Mouse (Mus musculus) kidney, embryonic 14.5 days (tissue): Measurements from ENCODE around the gene 1110002E22Rik. TPM values are rescaled to one million over a fixed set of nuclear protein-coding genes. Genes with fewer than 3 reads are reported as not detected.

Experiments
- ATAC-seq: fragments of 200-750 bp; cut with Nextera tagmentation; 2 replicates; pipeline ENCODE4 v1.8.0; 2017; ENCODE audit warnings: moderate number of reproducible peaks, mild to moderate bottlenecking, moderate TSS enrichment, moderate library complexity; ENCODE audit not compliant: low FRiP score, low TSS enrichment
- H3K27ac ChIP-seq: fragments of 300-500 bp; sonication (generic); 2 replicates; pipeline ENCODE4 v1.5.1; 2014; ENCODE audit warnings: low read depth, mild to moderate bottlenecking, low read length, moderate library complexity, mixed read lengths
- H3K27me3 ChIP-seq: fragments of 300-500 bp; sonication (generic); 2 replicates; pipeline ENCODE4 v1.6.1; 2014; ENCODE audit warnings: mild to moderate bottlenecking, low read length; ENCODE audit not compliant: control insufficient read depth, insufficient read depth
- H3K36me3 ChIP-seq: fragments of 300-500 bp; sonication (generic); 2 replicates; pipeline ENCODE4 v1.6.1; 2014; ENCODE audit warnings: low read length, mixed read lengths; ENCODE audit not compliant: control insufficient read depth, insufficient read depth
- H3K4me1 ChIP-seq: fragments of 300-500 bp; sonication (generic); 2 replicates; pipeline ENCODE4 v1.6.1; 2014; ENCODE audit warnings: low read length, mixed read lengths; ENCODE audit not compliant: control insufficient read depth, insufficient read depth
- H3K4me2 ChIP-seq: fragments of 300-500 bp; sonication (generic); replicated peaks from 2 replicates; pipeline ENCODE4 v1.6.1; 2014; ENCODE audit warnings: low read depth, mild to moderate bottlenecking, low read length
- H3K4me3 ChIP-seq: fragments of 300-500 bp; sonication (generic); 2 replicates; pipeline ENCODE4 v1.5.1; 2014; ENCODE audit warnings: mild to moderate bottlenecking, low read length
- H3K9ac ChIP-seq: fragments of 300-500 bp; sonication (generic); 2 replicates; pipeline ENCODE4 v1.6.1; 2014; ENCODE audit warnings: low read depth, mild to moderate bottlenecking, low read length, moderate library complexity
- H3K9me3 ChIP-seq: fragments of 300-500 bp; sonication (generic); 2 replicates; pipeline ENCODE4 v1.6.1; 2016; ENCODE audit warnings: low read length; ENCODE audit not compliant: control insufficient read depth
- WGBS: fragments of 180-500 bp; shearing (Covaris S2); extraction: QIAGEN DNeasy Blood & Tissue Kit; methylation state at CpG from one replicate; pipeline ENCODE4 v1.1.7; 2014; 5-methylcytosine and 5-hydroxymethylcytosine counted together
- polyA plus RNA-seq: library from polyadenylated mRNA; unstranded; fragments of >200 nt; fragmentation: Nextera tagmentation; extraction: Ambion mirVana; gene quantifications from 2 replicates; pipeline ENCODE4 v1.2.1, GENCODE M21; 2014

Gene 1110002E22Rik
- polyA plus RNA-seq, 1 experiment from 2014 or later = 0.38 TPM

- no peaks in the 10 kb centered on the region for H3K4me1 ChIP-seq
- ATAC-seq = peak; percentile 16; the same call in 1 of the 2 replicates
- H3K27me3 ChIP-seq = no peaks in the 10 kb centered on the region
- H3K36me3 ChIP-seq = no peaks in the 10 kb centered on the region
- H3K4me2 ChIP-seq = no peak overlapping the region
- H3K4me3 ChIP-seq = no peak overlapping the region
- WGBS = 91% methylated on average over 19 of the region's 19 CpGs
- H3K27ac ChIP-seq = no peak overlapping the region
- H3K9me3 ChIP-seq = no peaks in the 10 kb centered on the region
- H3K9ac ChIP-seq = no peak overlapping the region
These were observed 46.3 kb downstream of the 1110002E22Rik start for GRCm38 (mm10) chr3:138110910-138111782.

- no peaks in the 10 kb centered on the region for H3K27me3 ChIP-seq
- no peak overlapping the region for H3K9ac ChIP-seq
- 88% methylated on average over 17 of the region's 17 CpGs for WGBS
- no peak overlapping the region for H3K4me2 ChIP-seq
- no peak for ATAC-seq
- 0 out of 2 replicates have a peak, but pooled peaks cover 3% of the 10 kb centered on the region for H3K4me1 ChIP-seq
- no peak overlapping the region for H3K27ac ChIP-seq
- H3K9me3 ChIP-seq = no peaks in the 10 kb centered on the region
- no peaks in the 10 kb centered on the region for H3K36me3 ChIP-seq
- no peak overlapping the region for H3K4me3 ChIP-seq
These were observed 49.3 kb downstream of the 1110002E22Rik start for GRCm38 (mm10) chr3:138114106-138114505.

- 89% methylated on average over 4 of the region's 4 CpGs for WGBS
These were observed 52.0 kb downstream of the 1110002E22Rik start for GRCm38 (mm10) chr3:138116871-138117270.

GRCm38 (mm10) chr3:138118392-138118791 is 53.5 kb downstream of the 1110002E22Rik start:
- no peaks in the 10 kb centered on the region for H3K36me3 ChIP-seq
- 0 out of 2 replicates have a peak, but pooled peaks cover 3% of the 10 kb centered on the region for H3K4me1 ChIP-seq
- H3K9ac ChIP-seq = no peak overlapping the region
- no peaks in the 10 kb centered on the region for H3K9me3 ChIP-seq
- no peak overlapping the region for H3K27ac ChIP-seq
- no peaks in the 10 kb centered on the region for H3K27me3 ChIP-seq
- WGBS = 59% methylated on average over 6 of the region's 6 CpGs
- H3K4me3 ChIP-seq = no peak overlapping the region
- no peak for ATAC-seq
- no peak overlapping the region for H3K4me2 ChIP-seq

More at GRCm38 (mm10) chr3:138116871-138117270, 52.0 kb downstream of the 1110002E22Rik start:
- H3K9me3 ChIP-seq = no peaks in the 10 kb centered on the region
- no peaks in the 10 kb centered on the region for H3K27me3 ChIP-seq
- H3K9ac ChIP-seq = no peak overlapping the region
- 0 out of 2 replicates have a peak, but pooled peaks cover 3% of the 10 kb centered on the region for H3K4me1 ChIP-seq
- H3K4me2 ChIP-seq = no peak overlapping the region
- ATAC-seq = no peak
- H3K27ac ChIP-seq = no peak overlapping the region
- no peak overlapping the region for H3K4me3 ChIP-seq
- no peaks in the 10 kb centered on the region for H3K36me3 ChIP-seq

DNA sequence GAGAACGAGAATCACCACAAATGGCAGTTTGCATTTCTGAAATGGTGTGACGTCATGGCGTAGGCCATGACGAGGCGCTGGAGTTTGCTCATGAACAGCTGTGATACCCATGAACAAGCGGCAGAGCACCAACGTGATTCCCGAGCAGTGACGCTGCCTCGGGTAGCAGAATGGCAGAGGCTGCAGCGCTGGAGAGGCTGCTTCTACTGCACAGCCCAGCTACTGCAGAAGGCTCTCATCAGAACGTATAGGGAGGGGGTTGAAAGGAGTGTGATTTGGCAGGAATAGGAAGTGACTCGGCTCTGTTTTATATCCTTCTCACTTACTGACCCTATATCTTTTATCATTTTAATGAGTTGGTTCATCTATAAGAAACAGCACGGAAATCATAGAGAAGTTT is 54.0 kb downstream of the 1110002E22Rik start:
- Histone ChIP-seq H3K9me3 (no peaks in the 10 kb centered on the region), H3K27me3 (no peaks in the 10 kb centered on the region), H3K4me3 (no peak overlapping the region), H3K36me3 (no peaks in the 10 kb centered on the region), H3K27ac (no peak overlapping the region), H3K9ac (no peak overlapping the region), H3K4me2 (no peak overlapping the region), H3K4me1 (0 out of 2 replicates have a peak, but pooled peaks cover 3% of the 10 kb centered on the region)
- ATAC-seq = no peak
- 64% methylated on average over 14 of the region's 14 CpGs for WGBS

GRCm38 (mm10) chr3:138119444-138120105 is 54.7 kb downstream of the 1110002E22Rik start:
- WGBS = 90% methylated on average over 16 of the region's 16 CpGs
- no peak overlapping the region for H3K4me3 ChIP-seq
- H3K9me3 ChIP-seq = no peaks in the 10 kb centered on the region
- ATAC-seq = no peak
- H3K36me3 ChIP-seq = no peaks in the 10 kb centered on the region
- no peaks in the 10 kb centered on the region for H3K27me3 ChIP-seq
- H3K4me1 ChIP-seq = 0 out of 2 replicates have a peak, but pooled peaks cover 3% of the 10 kb centered on the region
- H3K27ac ChIP-seq = no peak overlapping the region
- H3K9ac ChIP-seq = no peak overlapping the region
- no peak overlapping the region for H3K4me2 ChIP-seq

DNA sequence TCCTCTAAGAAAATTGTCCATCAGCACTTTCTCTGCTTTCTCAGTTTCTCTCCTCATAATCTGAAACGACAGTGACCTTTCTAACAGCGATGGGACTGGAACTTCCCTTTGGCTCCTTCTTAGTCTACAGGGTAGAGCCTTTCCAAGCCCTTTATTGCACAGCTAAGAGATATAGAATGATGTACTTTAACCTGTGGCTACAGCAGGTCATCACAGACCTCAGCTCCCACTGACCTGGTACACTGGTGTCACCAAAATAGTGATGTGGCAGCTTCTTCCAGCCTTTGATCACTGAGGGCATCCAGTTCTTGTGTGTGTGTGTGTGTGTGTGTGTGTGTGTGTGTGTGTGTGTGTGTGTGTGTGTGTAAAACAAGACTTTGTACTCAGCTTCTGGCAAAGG is 56.6 kb downstream of the 1110002E22Rik start:
- Histone ChIP-seq H3K27me3 (no peaks in the 10 kb centered on the region), H3K9ac (no peak overlapping the region), H3K27ac (no peak overlapping the region), H3K4me3 (no peak overlapping the region), H3K36me3 (no peaks in the 10 kb centered on the region), H3K4me2 (no peak overlapping the region), H3K9me3 (no peaks in the 10 kb centered on the region), H3K4me1 (peaks cover 10% of the 10 kb centered on the region; the same call in 1 of the 2 replicates)
- no peak for ATAC-seq
- WGBS = 94% methylated on average over 2 of the region's 2 CpGs

GRCm38 (mm10) chr3:138123842-138124241 is 59.0 kb downstream of the 1110002E22Rik start:
- Histone ChIP-seq H3K36me3 (no peaks in the 10 kb centered on the region), H3K4me1 (peaks cover 8% of the 10 kb centered on the region; the same call in 1 of the 2 replicates), H3K27me3 (no peaks in the 10 kb centered on the region), H3K9ac (no peak overlapping the region), H3K4me3 (no peak overlapping the region), H3K4me2 (no peak overlapping the region), H3K27ac (no peak overlapping the region), H3K9me3 (no peaks in the 10 kb centered on the region)
- no peak for ATAC-seq
- WGBS = 63% methylated on average over 10 of the region's 10 CpGs

GRCm38 (mm10) chr3:138129110-138129509 is 64.3 kb downstream of the 1110002E22Rik start:
- peaks cover 7% of the 10 kb centered on the region; the same call in 1 of the 2 replicates for H3K4me1 ChIP-seq
- no peak for ATAC-seq
- no peaks in the 10 kb centered on the region for H3K9me3 ChIP-seq
- no peak overlapping the region for H3K4me2 ChIP-seq
- no peaks in the 10 kb centered on the region for H3K36me3 ChIP-seq
- H3K4me3 ChIP-seq = no peak overlapping the region
- no peaks in the 10 kb centered on the region for H3K27me3 ChIP-seq
- 95% methylated on average over 6 of the region's 6 CpGs for WGBS
- H3K27ac ChIP-seq = no peak overlapping the region
- no peak overlapping the region for H3K9ac ChIP-seq
